Mouse (Mus musculus) E14TG2a.4 (cell line): ENCODE results near the gene Coch.

Experiments used
- CTCF ChIP-seq: conservative IDR thresholded peaks from 2 replicates; pipeline ENCODE4 v1.5.1; 2014; ENCODE audit warnings: low read length
- NANOG ChIP-seq: IDR thresholded peaks from 2 replicates; pipeline ENCODE4 v1.6.1; 2014; ENCODE audit warnings: borderline replicate concordance, low read length, mixed read lengths
- POU5F1 ChIP-seq: IDR thresholded peaks from 2 replicates; pipeline ENCODE4 v1.6.1; 2014; ENCODE audit warnings: low read length, borderline replicate concordance

DNA sequence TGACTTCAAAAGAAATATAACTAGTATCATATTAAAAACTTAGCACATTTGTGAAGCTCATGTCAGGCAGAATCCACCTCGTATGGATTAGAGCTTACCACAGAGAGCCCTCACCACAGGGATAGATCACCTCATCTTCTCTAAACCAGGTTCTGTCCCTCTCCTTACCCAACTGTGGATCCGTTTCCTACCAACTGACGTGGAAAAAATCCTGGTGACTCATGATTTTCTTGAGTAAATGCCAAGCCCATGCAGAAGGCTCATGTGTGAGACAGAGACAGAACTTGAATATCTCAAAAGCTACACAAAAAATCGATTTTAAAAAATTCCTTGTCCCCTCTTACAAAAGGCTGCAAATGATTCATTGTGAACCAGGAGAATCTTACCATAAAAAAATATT lies 13.0 kb downstream of the Coch start:
- TF ChIP-seq CTCF = no peak
- TF ChIP-seq NANOG = no peak
- no peak for TF ChIP-seq POU5F1
